Mouse (Mus musculus): Measurements from ENCODE around the gene Rpap2. TPM values are rescaled to one million over a fixed set of nuclear protein-coding genes. Genes with fewer than 3 reads are reported as not detected.

The Rpap2 gene
- total and polyA plus RNA-seq, 3 experiments: 10.8 to 13.8 TPM; not detected in 1

- no peak overlapping the region for H3K4me3 ChIP-seq (ENCODE audit: control insufficient read depth in 1 of 2, insufficient read depth in 1 of 2, low read depth in 2 of 2, low read length in 2 of 2)
- DNase-seq (ENCODE audit: low read depth, low spot score): no peak
- H3K9me3 ChIP-seq (replicated peaks; ENCODE audit: insufficient read depth, low read length): no peaks in the 10 kb centered on the region
- H3K36me3 ChIP-seq (ENCODE audit: control insufficient read depth in 1 of 2, insufficient read depth in 2 of 2, low read length in 2 of 2): no peaks in the 10 kb centered on the region; a peak in 1 of 4 replicates
- no peak overlapping the region for H3K9ac ChIP-seq (ENCODE audit: control insufficient read depth, low read depth, low read length, poor library complexity, severe bottlenecking)
- no peaks in the 10 kb centered on the region for H3K27me3 ChIP-seq (ENCODE audit: control insufficient read depth in 1 of 2, insufficient read depth in 2 of 2, low read length in 2 of 2)
- no peak overlapping the region for H3K27ac ChIP-seq (ENCODE audit: control insufficient read depth, low read depth, low read length)
- no peaks in the 10 kb centered on the region for H3K4me1 ChIP-seq (ENCODE audit: control insufficient read depth in 1 of 2, insufficient read depth in 2 of 2, low read length in 2 of 2)
- TF ChIP-seq KAT2A (conservative IDR thresholded peaks at IDR 0.05; ENCODE audit: low read depth, low read length): no peak
- no peak for TF ChIP-seq MYC (IDR thresholded peaks at IDR 0.05; ENCODE audit: low read depth, low read length)
- TF ChIP-seq UBTF (IDR thresholded peaks at IDR 0.05; ENCODE audit: borderline replicate concordance, insufficient read depth, low read depth, low read length): no peak
- no peak for TF ChIP-seq POLR2AphosphoS2 (IDR thresholded peaks at IDR 0.05; ENCODE audit: low read length)
- no peak for TF ChIP-seq RCOR1 (IDR thresholded peaks at IDR 0.05; ENCODE audit: low read depth, low read length)
- TF ChIP-seq GATA1 (IDR thresholded peaks at IDR 0.05; ENCODE audit: low read depth, low read length): no peak
- no peak for TF ChIP-seq USF1 (IDR thresholded peaks at IDR 0.05; ENCODE audit: low read depth, low read length)
- no peak for TF ChIP-seq MEF2A (IDR thresholded peaks at IDR 0.05; ENCODE audit: extremely low read depth, insufficient replicate concordance, low read depth, low read length, poor library complexity, severe bottlenecking)
- TF ChIP-seq EP300 (IDR thresholded peaks at IDR 0.05; ENCODE audit: low read depth in 1 of 2, low read length in 2 of 2): no peak
- no peak for TF ChIP-seq JUND (IDR thresholded peaks at IDR 0.05; ENCODE audit: low read depth, low read length)
- TF ChIP-seq MAX (IDR thresholded peaks at IDR 0.05; ENCODE audit: low read length): no peak
- no peak for TF ChIP-seq HCFC1 (IDR thresholded peaks at IDR 0.05; ENCODE audit: low read depth, low read length)
- no peak for TF ChIP-seq MYB (IDR thresholded peaks at IDR 0.05; ENCODE audit: low read depth, low read length)
- no peak for TF ChIP-seq USF2 (IDR thresholded peaks at IDR 0.05; ENCODE audit: borderline replicate concordance in 1 of 2, insufficient read depth in 1 of 2, low read depth in 1 of 2, low read length in 2 of 2)
- TF ChIP-seq NELFE (IDR thresholded peaks at IDR 0.05; ENCODE audit: low read depth, low read length): no peak
- no peak for TF ChIP-seq BHLHE40 (IDR thresholded peaks at IDR 0.05; ENCODE audit: borderline replicate concordance, low read depth, low read length)
- TF ChIP-seq CHD1 (IDR thresholded peaks at IDR 0.05; ENCODE audit: low read depth, low read length): no peak
- H3K79me2 ChIP-seq (ENCODE audit: control insufficient read depth, insufficient read depth, low read length, poor library complexity): no peaks in the 10 kb centered on the region
Measured at GRCm38 (mm10) chr5:107554336-107554735, 42.8 kb upstream of the Rpap2 start.

DNA sequence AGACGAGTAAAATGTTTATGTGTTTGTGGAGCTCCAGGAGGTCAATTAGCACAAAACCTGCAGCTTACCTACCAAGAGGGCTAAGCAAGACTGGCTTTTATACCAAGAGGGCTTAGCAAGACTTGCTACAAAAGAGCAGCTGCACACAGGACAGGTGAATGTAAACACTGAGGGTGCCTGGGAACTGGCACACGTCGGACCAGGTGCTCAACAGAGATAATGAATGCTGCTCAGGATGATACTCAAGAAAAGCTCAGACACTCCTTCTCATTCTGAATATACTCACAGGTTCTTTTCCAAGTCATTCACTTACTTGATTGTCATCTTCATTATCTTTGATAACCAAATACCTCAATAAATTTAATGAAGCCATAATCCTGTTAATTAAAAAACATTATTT is 40.2 kb upstream of the Rpap2 start:
- no peaks in the 10 kb centered on the region for H3K9me3 ChIP-seq (replicated peaks; ENCODE audit: insufficient read depth, low read length)
- H3K4me3 ChIP-seq (ENCODE audit: control insufficient read depth in 1 of 2, insufficient read depth in 1 of 2, low read depth in 2 of 2, low read length in 2 of 2): no peak overlapping the region
- DNase-seq (ENCODE audit: low read depth, low spot score): no peak
- H3K9ac ChIP-seq (ENCODE audit: control insufficient read depth, low read depth, low read length, poor library complexity, severe bottlenecking): no peak overlapping the region
- no peaks in the 10 kb centered on the region; a peak in 1 of 4 replicates for H3K36me3 ChIP-seq (ENCODE audit: control insufficient read depth in 1 of 2, insufficient read depth in 2 of 2, low read length in 2 of 2)
- TF ChIP-seq HCFC1 (IDR thresholded peaks at IDR 0.05; ENCODE audit: low read depth, low read length): no peak
- no peak for TF ChIP-seq USF1 (IDR thresholded peaks at IDR 0.05; ENCODE audit: low read depth, low read length)
- no peak for TF ChIP-seq GATA1 (IDR thresholded peaks at IDR 0.05; ENCODE audit: low read depth, low read length)
- TF ChIP-seq MXI1 (IDR thresholded peaks at IDR 0.05; ENCODE audit: low read depth, low read length): no peak
- no peak for TF ChIP-seq MAFK (IDR thresholded peaks at IDR 0.05; ENCODE audit: borderline replicate concordance, low read depth, low read length)
- TF ChIP-seq JUND (IDR thresholded peaks at IDR 0.05; ENCODE audit: low read depth, low read length): no peak
- TF ChIP-seq TBP (IDR thresholded peaks at IDR 0.05; ENCODE audit: low read depth, low read length): no peak
- no peak for TF ChIP-seq ZMIZ1 (IDR thresholded peaks at IDR 0.05; ENCODE audit: low read depth, low read length)
- no peak for TF ChIP-seq RCOR1 (IDR thresholded peaks at IDR 0.05; ENCODE audit: low read depth, low read length)
- TF ChIP-seq ZKSCAN1 (IDR thresholded peaks at IDR 0.05; ENCODE audit: low read depth, low read length): no peak
- no peaks in the 10 kb centered on the region for H3K4me1 ChIP-seq (ENCODE audit: control insufficient read depth in 1 of 2, insufficient read depth in 2 of 2, low read length in 2 of 2)
- H3K27me3 ChIP-seq (ENCODE audit: control insufficient read depth in 1 of 2, insufficient read depth in 2 of 2, low read length in 2 of 2): no peaks in the 10 kb centered on the region
- H3K79me2 ChIP-seq (ENCODE audit: control insufficient read depth, insufficient read depth, low read length, poor library complexity): no peaks in the 10 kb centered on the region
- no peak overlapping the region for H3K27ac ChIP-seq (ENCODE audit: control insufficient read depth, low read depth, low read length)

All from MEL (cell line).